Mouse (Mus musculus): ENCODE results near the gene Ube2q1. TPM values are rescaled to one million over a fixed set of nuclear protein-coding genes. Genes with fewer than 3 reads are reported as not detected.

Gene Ube2q1
- 10 to 100 TPM; 12.5 to 13.7 TPM for total RNA-seq (2021)
- long read RNA-seq, experiment 1, transcript Ube2q1-201 (13 exons, 3,077 nt), result major isoform, 11 of 20 reads
- long read RNA-seq, experiment 1, partial matches to known transcripts, result 0 of 20 reads
- long read RNA-seq, experiment 1, other reads (novel, unspliced or antisense), result 9 of 20 reads
- long read RNA-seq, experiment 2, transcript Ube2q1-201 (13 exons, 3,077 nt), result major isoform, 34 of 68 reads
- long read RNA-seq, experiment 2, partial matches to known transcripts, result 0 of 68 reads
- long read RNA-seq, experiment 2, other reads (novel, unspliced or antisense), result 34 of 68 reads

DNA sequence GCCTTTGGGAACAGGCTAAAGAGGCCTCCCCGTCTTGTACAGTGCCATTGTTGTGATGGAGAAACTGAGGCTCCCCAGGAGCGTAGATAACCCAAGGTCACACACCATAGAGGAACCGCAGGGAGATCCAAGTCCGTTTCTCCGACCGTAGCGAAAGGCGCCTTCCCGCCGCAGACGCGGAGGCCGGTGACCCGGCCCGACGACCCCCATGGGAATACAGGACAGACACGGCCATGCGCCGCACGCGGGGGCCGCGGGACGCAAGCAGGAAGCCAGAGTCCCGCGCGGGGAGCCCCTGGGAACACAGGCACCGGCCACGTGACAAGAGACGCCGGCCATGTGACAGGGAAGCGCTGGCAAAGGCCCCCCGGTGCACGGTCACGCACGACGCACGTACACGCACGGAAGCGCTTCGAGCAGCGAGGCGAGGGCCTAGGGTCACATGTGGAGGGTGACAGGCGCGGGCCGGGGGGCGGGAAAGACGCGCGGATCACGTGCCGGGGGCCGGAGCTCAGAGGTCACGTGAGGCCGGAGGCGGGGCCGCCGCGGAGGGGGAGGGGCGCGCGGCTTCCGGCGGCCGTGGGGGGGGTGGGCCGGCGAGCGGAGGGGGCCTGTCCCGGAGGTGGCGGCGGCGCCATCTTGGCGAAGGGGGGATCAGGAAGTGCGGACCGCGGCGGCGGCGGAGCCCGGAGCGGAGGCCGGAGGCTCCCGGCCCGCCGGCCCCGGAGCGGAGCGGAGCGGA lies at the start of gene Ube2q1:
Gene Ube2q1 (plus strand): TSS at position 649 of the 742 bp plus-strand sequence.
- peak; percentile 91 to 94 for DNase-seq
- intact Hi-C loops (cut with DNase I), result loop anchor here (2.0 to 5.0 kb wide), 2 partner anchors 61 to 262 kb away; no protein-coding TSS in a partner anchor

DNA sequence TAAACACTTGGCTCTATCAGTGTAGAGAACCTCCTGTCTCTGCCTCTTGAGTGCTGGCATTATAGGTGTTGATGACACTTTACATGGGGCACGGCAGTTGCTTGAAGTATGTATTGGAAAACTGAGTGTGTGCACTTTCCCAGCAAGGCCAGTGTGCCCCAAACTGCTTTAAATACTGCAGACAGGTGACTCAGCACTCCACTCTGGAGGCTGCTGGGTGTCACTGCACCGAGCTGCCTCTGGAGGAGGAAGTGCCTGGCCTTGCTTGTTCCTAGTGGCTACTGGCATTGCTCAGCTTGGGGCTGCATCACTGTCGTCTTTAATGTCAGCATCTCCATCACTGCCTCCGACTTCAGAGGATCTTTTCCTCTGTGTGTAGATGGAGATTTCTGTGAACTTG lies 46.4 kb upstream of the Ube2q1 start:
- intact Hi-C loops (cut with DNase I), result no loop called here
- no peak for DNase-seq

DNA sequence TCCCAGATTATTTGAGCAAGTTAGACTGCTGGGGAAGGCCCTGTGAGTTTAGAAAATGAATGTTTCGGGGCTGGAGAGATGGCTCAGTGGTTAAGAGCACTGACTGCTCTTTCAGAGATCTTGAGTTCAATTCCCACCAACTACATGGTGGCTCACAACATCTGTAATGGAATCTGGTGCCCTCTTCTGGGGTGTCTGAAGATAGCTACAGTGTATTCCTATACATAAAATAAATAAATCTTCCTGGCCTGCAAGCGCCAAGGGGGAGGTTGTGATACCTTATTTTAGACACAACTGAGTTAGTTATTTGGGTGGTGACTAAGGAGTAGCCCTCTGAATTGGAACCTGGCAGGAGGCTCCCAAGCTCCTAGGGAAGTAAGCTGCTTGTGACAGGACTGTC lies 44.6 kb upstream of the Ube2q1 start:
- DNase-seq, result no peak
- intact Hi-C loops (cut with DNase I), result no loop called here

DNA sequence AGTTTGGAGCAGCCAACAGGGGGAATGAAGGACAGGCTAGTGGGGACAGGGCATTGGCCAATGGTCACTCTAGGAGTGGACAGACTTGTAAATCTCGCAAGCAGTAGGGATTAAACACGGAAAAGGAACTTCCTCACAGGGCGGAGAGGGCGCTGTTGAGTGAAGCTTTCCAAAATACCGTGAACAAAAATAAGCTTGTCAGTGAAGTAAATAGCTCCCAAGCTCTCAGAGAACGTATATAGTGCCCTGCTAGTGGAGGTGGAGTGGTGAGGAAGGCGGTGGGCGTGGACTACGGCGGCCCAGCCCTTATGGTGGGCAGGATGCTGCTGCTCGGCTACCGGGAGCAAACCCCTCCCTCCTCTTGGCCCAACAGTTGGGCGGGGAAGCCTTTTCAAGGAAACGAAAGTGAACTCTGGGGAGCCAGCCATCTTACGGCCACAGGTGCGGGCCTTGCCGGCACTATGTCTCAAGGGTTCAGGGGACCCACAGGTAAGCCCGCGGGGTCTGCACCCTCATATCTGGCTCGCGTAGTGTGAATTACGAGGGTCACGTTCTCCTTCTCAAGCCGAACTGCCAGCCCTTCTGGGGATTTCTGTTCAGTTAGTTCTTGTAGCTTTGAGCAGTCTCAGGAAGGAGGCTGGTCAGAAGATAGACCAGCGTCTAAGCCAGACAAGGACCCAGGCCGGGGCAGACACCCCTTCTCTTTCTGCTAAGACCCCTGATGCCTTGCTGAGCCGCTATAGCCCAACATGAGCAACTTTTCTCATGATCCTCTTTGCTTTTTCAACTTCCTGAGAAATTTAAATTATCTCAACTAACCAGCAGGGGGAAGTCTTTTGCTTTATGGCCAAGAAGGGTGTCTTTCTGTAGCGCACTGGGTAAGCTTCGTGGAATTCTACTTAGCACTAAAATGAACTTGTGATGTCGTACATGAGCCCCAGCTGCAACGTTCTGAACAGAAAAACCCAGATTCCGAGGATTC lies 42.8 kb upstream of the Ube2q1 start:
- intact Hi-C loops (cut with DNase I), result loop anchor here (2.0 to 5.0 kb wide), 2 partner anchors 40 to 127 kb away; no protein-coding TSS in a partner anchor
- peak; percentile 75 to 83 for DNase-seq

GRCm38 (mm10) chr3:89732091-89732490 lies 41.3 kb upstream of the Ube2q1 start:
- intact Hi-C loops (cut with DNase I), result loop anchor here (5.0 kb wide), 1 partner anchor 125 kb away; no protein-coding TSS in a partner anchor
- DNase-seq, result no peak

DNA sequence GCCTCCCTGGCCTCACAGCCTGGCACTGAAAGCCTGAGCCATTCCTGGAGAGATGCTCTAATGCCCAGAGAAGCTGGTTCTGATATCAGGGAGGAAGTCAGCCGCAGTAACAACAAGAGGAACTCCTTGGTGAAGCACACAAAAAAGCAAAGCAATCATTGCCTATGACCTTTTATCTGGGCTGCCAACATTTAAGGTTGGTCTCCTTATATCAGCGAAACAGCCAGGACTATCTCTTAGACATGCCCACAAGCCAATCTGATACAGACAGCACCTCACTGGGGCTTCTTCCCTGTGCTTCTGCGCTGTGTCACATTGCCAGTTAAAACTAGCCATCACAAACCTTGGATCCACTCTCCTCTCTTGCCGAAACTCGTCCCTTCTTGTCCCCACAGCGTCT lies 34.9 kb upstream of the Ube2q1 start:
- intact Hi-C loops (cut with DNase I), result no loop called here
- no peak for DNase-seq

GRCm38 (mm10) chr3:89752307-89752706 lies 21.1 kb upstream of the Ube2q1 start:
- intact Hi-C loops (cut with DNase I), result no loop called here
- no peak for DNase-seq

GRCm38 (mm10) chr3:89755283-89755682 lies 18.1 kb upstream of the Ube2q1 start:
- DNase-seq, result no peak
- intact Hi-C loops (cut with DNase I), result no loop called here

DNA sequence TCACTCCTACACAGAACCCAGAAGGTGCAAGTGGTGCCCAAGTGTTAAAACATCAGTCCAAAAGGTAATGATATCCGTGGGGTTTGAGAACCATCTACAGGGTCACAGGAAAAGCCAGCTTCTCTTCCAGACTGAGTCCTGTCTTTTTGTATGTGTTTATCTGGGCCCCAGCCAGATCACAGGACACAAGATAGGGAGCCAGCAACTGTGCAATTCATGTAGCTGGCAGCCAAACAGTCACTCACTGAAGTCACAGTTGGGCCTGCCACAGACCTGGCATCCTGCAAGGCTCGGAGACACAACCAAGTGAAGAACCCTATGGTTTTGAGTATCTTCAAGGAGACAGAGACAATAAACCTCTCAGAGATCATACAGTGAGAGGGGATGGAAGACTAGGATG lies 15.6 kb upstream of the Ube2q1 start:
- DNase-seq, result no peak
- intact Hi-C loops (cut with DNase I), result no loop called here

DNA sequence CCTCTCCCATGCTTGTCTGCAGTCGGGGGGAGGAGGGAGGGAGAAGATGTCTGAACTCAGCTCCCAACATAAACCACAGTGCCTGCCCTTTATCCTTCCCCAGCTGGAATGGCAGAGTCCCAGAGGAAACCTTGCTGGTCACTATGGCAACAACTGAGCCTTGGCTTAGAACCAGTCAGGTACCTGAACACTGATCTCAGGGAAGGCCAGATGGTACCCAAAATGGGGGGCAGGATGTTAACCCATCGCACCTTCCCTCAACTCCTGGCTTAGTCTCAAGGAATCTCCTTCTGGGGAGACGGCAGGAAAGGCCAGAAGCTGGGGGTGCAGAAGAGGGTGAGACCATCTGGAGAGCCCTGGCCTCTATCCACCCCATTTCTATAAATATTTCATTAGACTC lies 13.6 kb upstream of the Ube2q1 start:
- DNase-seq, result peak in 1 of 2 experiments; percentile 4
- intact Hi-C loops (cut with DNase I), result no loop called here

GRCm38 (mm10) chr3:89764119-89764724 lies 9.2 kb upstream of the Ube2q1 start, which contains the start of gene Chrnb2:
TSS of gene Chrnb2 (minus strand) at chr3:89764632.
- DNase-seq, result peak; percentile 44 to 60
- intact Hi-C loops (cut with DNase I), result no loop called here

GRCm38 (mm10) chr3:89769584-89769983 lies 3.8 kb upstream of the Ube2q1 start:
- intact Hi-C loops (cut with DNase I), result no loop called here
- peak in 1 of 2 experiments; percentile 7 for DNase-seq

DNA sequence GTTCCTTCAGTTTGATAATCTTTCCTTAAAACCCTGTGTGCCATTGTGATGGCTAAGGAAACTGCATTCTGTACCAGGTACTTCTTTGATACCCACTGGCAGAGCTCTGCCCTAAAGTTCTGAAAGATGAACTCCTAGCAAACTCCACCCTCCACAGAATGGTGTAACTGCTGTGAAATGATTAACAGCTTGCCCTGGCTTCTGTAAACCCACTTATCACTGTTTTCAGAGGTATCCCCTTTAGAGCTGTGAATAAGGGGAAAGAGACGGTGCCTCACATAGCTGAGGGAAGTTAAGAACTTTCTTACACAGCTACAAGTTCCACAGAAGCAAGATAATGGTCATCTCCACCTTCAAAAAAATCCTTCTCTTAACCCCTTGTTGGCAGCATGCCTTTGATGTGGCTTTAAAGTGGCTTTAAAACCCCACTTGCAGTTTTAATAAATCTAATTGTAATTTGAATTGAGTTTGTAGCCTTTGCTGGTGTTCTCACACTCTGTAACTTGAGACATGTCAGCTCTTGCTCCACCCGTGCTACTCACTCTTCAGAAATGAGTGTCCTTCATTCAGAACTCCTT lies 2.9 kb upstream of the Ube2q1 start:
- DNase-seq, result no peak
- intact Hi-C loops (cut with DNase I), result loop anchor here (2.0 to 5.0 kb wide), 2 partner anchors 40 to 58 kb away; no protein-coding TSS in a partner anchor

DNA sequence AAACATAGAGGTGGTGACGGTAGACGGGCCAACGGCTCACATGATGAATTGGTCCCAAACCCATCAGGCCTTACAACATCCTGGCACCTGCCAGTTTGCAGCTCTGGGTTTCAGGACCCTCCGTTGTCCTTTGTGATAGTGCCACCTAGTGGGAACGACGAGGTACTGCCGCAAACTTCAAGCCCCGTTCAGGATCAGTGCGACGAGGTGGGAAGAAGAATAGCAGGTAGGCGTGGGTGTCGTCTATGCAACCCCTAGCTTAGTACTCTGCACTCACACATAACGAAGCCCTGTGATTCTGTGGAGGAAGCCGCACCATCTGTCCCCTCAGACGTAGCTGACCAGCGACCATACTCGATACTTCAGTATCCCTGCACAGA lies 838 bp upstream of the Ube2q1 start:
- DNase-seq, result peak; percentile 50 to 74
- intact Hi-C loops (cut with DNase I), result loop anchor here (2.0 to 5.0 kb wide), 2 partner anchors 60 to 262 kb away; no protein-coding TSS in a partner anchor

DNA sequence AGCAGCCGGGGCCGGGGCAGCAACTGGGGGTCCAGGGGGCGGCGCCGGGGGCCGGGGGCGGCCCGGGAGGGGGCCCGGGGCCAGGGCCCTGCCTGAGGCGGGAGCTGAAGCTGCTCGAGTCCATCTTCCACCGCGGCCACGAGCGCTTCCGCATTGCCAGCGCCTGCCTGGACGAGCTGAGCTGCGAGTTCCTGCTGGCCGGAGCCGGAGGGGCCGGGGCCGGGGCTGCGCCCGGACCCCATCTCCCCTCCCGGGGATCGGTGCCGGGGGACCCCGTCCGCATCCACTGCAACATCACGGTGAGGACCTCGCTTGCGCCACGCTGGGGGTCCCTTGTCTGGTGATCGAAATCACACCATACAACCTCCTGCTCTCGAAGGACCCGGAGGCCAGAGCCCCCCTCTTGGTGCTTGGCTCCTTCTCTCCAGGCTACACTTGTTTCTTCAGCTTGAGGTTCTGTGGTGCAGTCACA lies 360 bp downstream of the Ube2q1 start:
- intact Hi-C loops (cut with DNase I), result loop anchor here (2.0 to 5.0 kb wide), 2 partner anchors 61 to 263 kb away; no protein-coding TSS in a partner anchor
- peak in 1 of 2 experiments; percentile 35 for DNase-seq

- peak in 1 of 2 experiments; percentile 10 for DNase-seq
- intact Hi-C loops (cut with DNase I), result loop anchor here (5.0 kb wide), 1 partner anchor 62 kb away; no protein-coding TSS in a partner anchor
Observed at GRCm38 (mm10) chr3:89774236-89774960, 982 bp downstream of the Ube2q1 start.

GRCm38 (mm10) chr3:89776001-89776400 lies 2.6 kb downstream of the Ube2q1 start:
- intact Hi-C loops (cut with DNase I), result no loop called here
- DNase-seq, result no peak

GRCm38 (mm10) chr3:89780102-89780501 lies 6.7 kb downstream of the Ube2q1 start:
- no peak for DNase-seq
- intact Hi-C loops (cut with DNase I), result loop anchor here (10.0 kb wide), 1 partner anchor 185 kb away; the partner anchor contains the start of gene Atp8b2

Data from gastrocnemius, postnatal 36 days (tissue).